Mouse (Mus musculus): ENCODE results near the gene Fbxw11. TPM values are rescaled to one million over a fixed set of nuclear protein-coding genes. Genes with fewer than 3 reads are reported as not detected.

The Fbxw11 gene
- total RNA-seq, 2 experiments from 2014 or later = 50.1 to 51.0 TPM

- no peak for DNase-seq (ENCODE audit: low spot score)
- intact Hi-C loops (cut with DNase I) = loop anchor here (5.0 to 10.0 kb wide), 2 partner anchors 332 to 525 kb away; partner anchors contain the start of gene Fgf18
These were observed 19.9 kb upstream of the Fbxw11 start for GRCm38 (mm10) chr11:32622479-32623190.

- intact Hi-C loops (cut with DNase I) = loop anchor here (5.0 to 10.0 kb wide), 2 partner anchors 332 to 524 kb away; partner anchors contain the start of gene Fgf18
- DNase-seq (ENCODE audit: low spot score) = no peak
These were observed 19.3 kb upstream of the Fbxw11 start for GRCm38 (mm10) chr11:32623236-32623635.

DNA sequence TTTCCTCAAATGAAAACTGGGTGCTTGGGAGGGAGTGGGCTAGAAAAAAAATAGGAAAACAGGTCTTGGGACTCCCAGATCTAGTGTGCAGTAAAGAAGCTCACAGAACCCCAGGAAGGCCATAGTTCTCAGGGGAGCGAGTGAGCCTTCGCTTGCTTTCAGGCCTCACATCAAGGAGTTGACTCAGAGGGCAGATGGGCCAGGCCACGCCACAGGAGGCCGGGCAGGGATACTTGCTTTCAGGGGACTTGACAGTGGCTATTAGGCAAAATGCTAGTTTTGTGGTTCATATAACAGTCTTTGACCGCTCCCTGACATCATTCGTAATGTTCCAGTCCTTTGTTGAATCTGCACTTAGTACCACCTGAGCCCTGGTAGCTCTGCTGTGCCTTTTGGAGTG is 18.6 kb upstream of the Fbxw11 start:
- DNase-seq (ENCODE audit: low spot score) = no peak
- intact Hi-C loops (cut with DNase I) = loop anchor here (5.0 to 10.0 kb wide), 2 partner anchors 331 to 523 kb away; partner anchors contain the start of gene Fgf18

DNA sequence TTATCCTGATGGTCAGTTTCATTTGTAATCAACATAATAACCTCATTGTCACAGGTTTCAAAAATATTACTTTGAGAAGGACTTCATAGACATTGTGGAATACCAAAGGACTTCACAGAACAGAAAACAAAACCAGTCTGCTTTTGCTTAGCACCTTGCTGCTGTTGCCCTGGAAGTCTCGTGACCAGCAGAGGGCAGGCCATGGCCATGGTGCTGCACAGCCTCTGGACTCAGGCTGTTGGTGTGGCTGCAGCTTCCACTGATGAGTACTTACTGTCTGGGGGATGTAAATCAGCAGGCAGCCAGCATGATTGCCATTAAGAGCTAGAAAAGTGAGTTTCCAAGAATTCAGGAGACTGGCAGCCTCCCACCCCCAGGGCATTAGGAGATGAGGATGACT is 16.8 kb upstream of the Fbxw11 start:
- peak; percentile 36 for DNase-seq (ENCODE audit: low spot score)
- intact Hi-C loops (cut with DNase I) = loop anchor here (1.0 to 10.0 kb wide), 2 partner anchors 84 to 329 kb away; no protein-coding TSS in a partner anchor

DNA sequence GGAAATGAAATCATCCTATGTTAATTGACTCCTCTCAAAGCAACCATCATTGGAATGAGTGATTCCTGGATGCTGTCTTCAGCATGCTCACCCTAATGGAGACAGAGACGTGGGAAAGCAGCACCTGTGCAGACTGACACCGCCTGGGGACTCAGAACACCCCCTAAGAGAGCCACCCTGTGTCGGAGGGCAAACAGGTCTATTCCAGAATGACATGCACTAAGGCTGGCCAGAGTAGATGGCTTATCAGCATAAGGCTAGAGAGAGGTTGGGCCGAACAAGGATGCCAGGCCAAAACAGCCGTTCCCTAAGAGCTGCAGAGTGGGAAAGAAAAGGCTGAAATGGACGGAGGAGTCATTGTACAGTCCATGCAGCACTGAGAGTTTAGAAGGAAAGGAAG is 16.4 kb upstream of the Fbxw11 start:
- intact Hi-C loops (cut with DNase I) = loop anchor here (10.0 kb wide), 1 partner anchor 329 kb away; no protein-coding TSS in a partner anchor
- DNase-seq (ENCODE audit: low spot score) = no peak

DNA sequence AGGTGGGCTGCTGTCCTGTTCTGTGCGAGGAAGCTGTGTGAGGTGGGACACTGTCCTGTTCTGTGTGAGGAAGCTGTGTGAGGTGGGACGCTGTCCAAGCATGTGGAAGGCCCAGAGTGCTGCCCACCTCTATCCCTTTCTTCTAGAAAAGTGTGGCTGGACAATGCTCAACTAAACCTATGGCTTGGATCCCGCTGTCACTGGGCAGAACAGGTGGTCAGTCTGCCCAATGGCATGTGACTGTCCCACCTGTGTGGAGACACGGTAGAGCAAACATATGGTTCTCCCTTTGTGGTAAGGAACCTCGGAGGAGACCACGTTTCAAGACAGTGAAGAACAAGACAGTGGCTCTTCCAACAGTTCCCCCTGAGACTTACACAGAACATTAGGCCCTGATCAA is 14.6 kb upstream of the Fbxw11 start:
- intact Hi-C loops (cut with DNase I) = loop anchor here (10.0 kb wide), 1 partner anchor 327 kb away; no protein-coding TSS in a partner anchor

GRCm38 (mm10) chr11:32629713-32630211 is 12.8 kb upstream of the Fbxw11 start:
- DNase-seq (ENCODE audit: low spot score) = no peak
- intact Hi-C loops (cut with DNase I) = loop anchor here (10.0 kb wide), 1 partner anchor 325 kb away; no protein-coding TSS in a partner anchor

More for the DNA sequence above, 14.6 kb upstream of the Fbxw11 start:
- DNase-seq (ENCODE audit: low spot score) = no peak

DNA sequence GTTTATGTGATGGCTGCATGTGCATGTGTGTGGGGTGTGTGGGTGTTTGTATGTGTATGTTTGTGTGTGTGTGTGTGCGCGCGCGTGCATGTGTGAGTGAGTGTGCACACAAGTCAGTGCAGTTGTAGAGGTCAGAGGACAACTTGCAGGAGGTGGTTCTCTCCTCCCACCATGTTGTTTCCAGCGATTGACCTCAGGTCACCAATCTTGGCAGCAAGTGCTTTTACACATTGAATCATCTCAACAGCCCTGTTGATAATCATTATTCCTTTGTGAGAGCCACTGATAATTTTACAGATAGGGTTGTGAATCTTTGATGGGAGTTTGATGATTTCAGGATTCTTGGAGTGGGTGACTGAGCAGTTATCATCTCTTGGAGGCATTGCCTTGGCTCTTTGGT is 9.9 kb upstream of the Fbxw11 start:
- DNase-seq (ENCODE audit: low spot score) = no peak
- intact Hi-C loops (cut with DNase I) = no loop called here

DNA sequence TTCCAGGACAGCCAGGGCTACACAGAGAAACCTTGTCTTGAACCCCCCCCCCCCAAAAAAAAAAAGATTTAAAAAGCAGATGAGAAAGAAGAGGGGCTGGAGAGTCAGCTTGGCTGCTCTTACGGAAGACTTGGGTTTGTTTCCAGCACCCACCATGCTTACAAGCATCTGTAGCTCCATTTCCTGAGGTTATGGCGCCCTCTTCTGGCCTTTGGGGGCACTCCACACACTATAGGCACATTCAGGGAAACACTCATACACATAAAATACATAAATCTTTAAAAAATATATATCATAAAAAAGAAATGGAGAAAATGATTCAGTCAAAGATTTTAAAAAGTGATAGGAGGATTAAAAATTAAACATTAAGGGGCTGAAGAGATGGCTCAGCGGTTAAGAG is 9.0 kb upstream of the Fbxw11 start:
- no peak for DNase-seq (ENCODE audit: low spot score)
- intact Hi-C loops (cut with DNase I) = no loop called here

DNA sequence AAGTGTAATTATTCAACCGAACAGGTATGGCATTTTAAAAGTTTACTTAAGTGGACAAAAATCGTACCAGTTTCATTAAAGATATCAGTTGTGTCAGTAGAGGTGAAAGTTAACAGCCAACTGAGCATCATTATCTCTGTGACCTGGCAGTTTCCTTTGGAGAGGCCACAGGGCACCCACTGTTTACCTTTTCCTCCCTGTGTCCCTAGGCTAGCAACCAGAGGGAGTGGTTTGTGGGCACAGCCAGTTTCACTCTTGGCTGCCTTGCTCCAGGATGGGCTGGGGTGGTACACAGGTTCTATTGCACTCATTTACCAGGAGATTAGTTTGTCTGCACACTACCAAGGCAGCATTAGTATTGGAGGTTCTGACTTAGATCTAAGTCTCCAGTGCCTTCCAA is 8.4 kb upstream of the Fbxw11 start:
- intact Hi-C loops (cut with DNase I) = no loop called here

GRCm38 (mm10) chr11:32634842-32635241 is 7.7 kb upstream of the Fbxw11 start:
- intact Hi-C loops (cut with DNase I) = no loop called here
- no peak for DNase-seq (ENCODE audit: low spot score)

More for the DNA sequence above, 8.4 kb upstream of the Fbxw11 start:
- no peak for DNase-seq (ENCODE audit: low spot score)

- no peak for DNase-seq (ENCODE audit: low spot score)
- intact Hi-C loops (cut with DNase I) = no loop called here
These were observed 6.2 kb upstream of the Fbxw11 start for GRCm38 (mm10) chr11:32636275-32636674.

DNA sequence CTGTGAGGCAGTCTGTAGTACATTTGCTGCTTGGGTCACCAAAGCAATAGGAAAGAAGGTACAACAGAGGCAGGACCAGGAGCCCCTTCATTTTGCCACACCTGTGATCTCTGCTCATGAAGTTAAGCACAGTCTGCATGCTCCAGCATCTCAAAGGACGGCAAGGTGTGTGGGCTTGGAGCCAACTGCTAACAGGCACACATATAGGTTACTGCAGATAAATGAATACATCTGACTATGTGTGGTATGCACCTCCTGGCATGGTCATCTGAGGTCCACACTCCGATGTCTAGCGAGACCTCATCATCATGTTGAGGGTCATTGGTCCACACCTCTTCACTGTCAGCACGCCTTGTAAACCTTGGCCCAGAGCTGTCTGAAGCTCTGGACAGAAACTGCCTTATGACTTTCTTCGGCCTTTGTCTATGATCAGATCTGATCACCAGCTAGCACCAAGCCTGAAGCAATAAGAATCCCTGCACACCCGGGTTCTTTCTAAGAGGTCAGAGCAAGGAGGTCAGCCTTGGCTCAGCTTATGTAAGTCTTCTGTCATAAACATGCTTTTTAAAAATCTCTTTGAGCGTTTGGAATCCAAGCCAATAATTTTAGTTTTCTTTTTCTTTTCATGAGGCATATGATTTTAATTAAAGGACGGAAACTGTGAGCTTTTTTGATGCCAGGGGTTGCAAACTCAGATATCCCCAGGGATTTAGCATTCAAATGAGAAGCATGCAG is 3.8 kb upstream of the Fbxw11 start:
- intact Hi-C loops (cut with DNase I) = no loop called here
- no peak for DNase-seq (ENCODE audit: low spot score)

- DNase-seq (ENCODE audit: low spot score) = no peak
- intact Hi-C loops (cut with DNase I) = loop anchor here (2.0 to 5.0 kb wide), 2 partner anchors 30 to 52 kb away; no protein-coding TSS in a partner anchor
These were observed 1.9 kb upstream of the Fbxw11 start for GRCm38 (mm10) chr11:32640617-32641016.

DNA sequence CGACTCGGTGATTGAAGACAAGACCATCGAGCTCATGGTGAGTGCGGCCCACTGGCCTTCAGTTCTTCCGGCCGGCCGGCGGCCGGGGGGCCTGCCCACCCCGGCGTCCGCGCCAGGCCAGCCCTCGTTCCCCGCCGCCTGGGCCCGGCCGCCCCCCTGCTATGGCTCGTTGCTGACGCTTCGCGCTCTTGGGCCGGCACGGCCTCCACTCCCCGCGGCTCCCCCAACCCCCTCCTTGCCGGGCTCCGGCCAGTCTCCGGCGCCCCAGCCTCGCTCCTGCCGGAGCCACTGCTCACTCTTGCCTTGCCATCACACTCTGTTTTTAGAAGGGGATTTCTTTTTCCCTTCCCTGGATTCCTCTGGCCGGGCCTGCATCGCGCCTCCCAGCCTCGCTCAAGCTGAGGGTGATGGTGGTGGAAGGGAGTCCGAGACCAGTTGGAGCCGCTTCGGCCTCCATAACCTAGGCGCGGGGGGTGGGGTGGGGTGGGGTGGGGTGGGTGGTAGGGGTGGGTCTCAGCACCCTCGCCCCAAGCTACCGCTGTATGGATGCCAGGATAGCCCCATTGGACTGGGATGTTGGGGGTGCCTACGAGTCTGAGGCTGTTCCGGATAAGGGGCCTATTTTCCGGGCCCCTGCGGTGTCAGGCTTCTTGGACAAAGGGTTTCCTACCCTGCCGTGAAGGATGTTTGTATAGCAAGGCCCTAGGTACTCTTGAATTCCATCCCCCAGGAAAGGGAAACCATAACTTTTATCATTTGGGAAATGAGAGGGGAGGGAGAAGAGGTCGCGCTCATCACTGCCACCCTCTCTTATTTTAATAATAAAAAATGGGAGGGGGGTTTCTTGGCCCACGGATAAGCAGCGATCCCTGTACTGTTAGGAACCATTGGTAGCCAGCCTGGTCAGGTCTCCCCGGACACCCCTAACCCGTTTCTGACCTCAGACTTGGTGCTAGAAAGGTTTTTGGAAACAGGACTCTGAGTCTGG is 669 bp downstream of the Fbxw11 start:
- intact Hi-C loops (cut with DNase I) = loop anchor here (5.0 kb wide), 1 partner anchor 49 kb away; no protein-coding TSS in a partner anchor
- peak; percentile 7 for DNase-seq (ENCODE audit: low spot score)

GRCm38 (mm10) chr11:32644010-32644409 is 1.5 kb downstream of the Fbxw11 start:
- intact Hi-C loops (cut with DNase I) = loop anchor here (5.0 kb wide), 1 partner anchor 48 kb away; no protein-coding TSS in a partner anchor
- no peak for DNase-seq (ENCODE audit: low spot score)

GRCm38 (mm10) chr11:32647265-32647664 is 4.7 kb downstream of the Fbxw11 start:
- no peak for DNase-seq (ENCODE audit: low spot score)
- intact Hi-C loops (cut with DNase I) = no loop called here

DNA sequence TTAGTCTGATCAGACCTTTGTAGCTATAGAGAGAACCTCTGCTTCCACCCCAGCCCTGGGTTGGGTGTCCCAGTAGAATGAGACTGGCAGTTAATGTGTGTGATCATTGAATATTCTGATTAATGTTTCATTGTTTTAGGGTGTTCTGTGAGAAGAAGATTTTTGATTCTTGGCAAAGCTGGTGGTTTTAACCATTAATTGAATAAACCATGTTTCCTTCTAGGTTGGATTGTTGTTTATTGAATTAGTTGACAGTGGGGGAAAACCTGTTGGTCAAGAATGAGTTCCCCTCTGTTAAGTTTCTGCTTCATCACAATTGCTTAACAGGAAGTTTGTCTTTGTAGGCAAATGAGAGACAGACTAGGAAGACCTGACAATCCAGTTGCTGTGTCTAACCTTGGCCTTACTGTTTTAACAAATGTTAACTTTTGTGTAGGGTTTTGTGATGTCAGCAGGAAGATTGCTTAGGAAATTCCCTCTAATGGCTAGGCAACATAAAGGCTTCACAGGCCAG is 7.8 kb downstream of the Fbxw11 start:
- DNase-seq (ENCODE audit: low spot score) = no peak

More for the DNA sequence above, 7.8 kb downstream of the Fbxw11 start:
- intact Hi-C loops (cut with DNase I) = no loop called here

Measured in heart, postnatal 25 days (tissue).